Mouse (Mus musculus) embryonic fibroblast, embryonic 13.5 days (primary cell): Measurements from ENCODE around the gene 6030458C11Rik.

Source experiments
- CTCF ChIP-seq: IDR thresholded peaks from 2 replicates; pipeline ENCODE4 v1.5.1; 2011; ENCODE audit warnings: mild to moderate bottlenecking, control low read depth, low read length, moderate library complexity, borderline replicate concordance; ENCODE audit not compliant: insufficient read depth
- POLR2A ChIP-seq: IDR thresholded peaks from 2 replicates; pipeline ENCODE4 v1.6.1; 2011; ENCODE audit warnings: low read depth, mild to moderate bottlenecking, control low read depth, low read length, moderate library complexity

DNA sequence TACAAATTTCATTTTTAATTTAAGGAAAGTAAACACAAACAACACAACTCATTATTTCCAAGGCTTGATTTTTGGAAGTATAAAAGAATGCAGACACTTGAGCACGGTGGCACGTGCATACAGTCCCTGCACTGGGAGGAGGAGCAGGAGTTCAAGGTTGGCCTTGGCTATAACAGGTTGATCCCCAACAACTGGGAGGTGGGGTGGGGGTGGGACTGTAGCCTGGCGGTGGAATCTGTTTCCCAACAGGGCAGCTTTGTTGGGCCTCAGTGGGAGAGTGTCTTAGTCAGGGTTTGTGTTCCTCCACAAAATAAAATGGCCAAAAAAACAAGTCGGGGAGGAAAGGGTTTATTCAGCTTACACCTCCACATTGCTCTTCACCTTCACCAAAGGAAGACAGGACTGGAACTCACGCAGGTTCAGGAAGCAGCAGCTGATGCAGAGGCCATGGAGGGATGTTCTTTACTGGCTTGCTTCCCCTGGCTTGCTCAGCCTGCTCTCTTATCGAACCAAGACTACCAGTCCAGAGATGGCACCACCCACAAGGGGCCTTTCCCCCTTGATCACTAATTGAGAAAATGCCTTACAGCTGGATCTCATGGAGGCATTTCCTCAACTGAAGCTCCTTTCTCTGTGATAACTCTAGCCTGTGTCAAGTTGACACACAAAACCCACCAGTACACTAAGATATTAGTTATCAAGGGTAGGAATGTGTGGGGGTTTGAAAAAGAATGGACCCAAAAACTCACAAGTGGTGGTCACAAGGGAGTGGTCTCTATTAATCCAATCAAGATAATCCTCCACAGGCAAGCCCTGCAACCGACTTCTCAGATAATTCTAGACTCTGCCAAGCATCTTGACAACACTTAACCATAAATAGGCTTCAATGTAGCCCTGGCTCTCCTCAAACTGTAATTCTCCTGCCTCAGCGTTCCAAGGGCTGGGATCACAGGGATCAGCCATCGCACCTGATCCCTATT lies 1.7 kb downstream of the 6030458C11Rik start:
- TF ChIP-seq CTCF: no peak
- no peak for TF ChIP-seq POLR2A
